Mouse (Mus musculus): ENCODE measurements around the gene Dnal1. TPM values are rescaled to one million over a fixed set of nuclear protein-coding genes. Genes with fewer than 3 reads are reported as not detected.
A peak's percentile ranks its signal among the peaks of the same experiment; 100 is the strongest.

Dnal1 gene
- polyA plus RNA-seq, 1 experiment from 2014 or later = 3.3 TPM

DNA sequence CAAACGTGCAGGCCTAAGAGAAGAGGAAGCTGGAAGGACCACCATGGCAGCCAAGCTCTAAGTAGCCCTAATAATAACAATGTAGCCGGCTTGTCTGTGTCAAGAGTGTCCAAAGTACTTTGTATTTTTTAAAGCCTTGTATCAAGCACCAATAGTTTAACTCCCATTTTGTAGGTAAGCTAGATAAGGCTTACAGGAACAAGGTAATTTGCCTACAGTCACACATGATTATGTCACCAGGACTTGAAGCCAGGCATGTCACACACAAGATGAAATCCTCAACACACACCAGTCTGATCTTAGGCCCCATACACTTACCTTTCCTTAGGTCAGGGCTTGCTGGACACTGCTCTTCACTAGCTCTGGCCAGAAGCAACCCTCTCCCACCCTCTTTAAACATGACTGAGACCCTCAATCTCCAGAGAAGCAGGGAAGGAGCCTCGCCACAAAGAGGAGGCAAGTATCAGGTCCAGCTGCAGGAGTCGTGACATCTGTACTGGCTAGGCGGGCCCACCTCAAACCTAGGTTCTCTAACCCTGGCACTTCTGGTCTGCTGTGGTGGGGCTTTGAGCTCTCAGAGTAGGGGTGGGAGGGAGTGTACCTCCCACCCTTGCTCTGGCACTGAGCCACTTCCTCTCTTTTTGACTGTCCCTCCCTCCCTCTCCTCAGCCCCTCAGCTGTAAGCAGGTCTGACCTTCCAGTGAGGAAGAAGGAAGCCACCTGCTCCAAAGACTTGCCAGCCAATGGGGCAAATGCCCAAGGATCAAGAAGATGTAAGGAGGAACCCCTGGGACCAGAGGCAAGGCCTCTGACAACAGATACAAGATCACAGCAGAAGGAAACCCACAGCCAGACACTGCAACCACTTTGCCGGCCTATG lies 63.0 kb downstream of the Dnal1 start:
- Histone ChIP-seq H3K27me3 (no peaks in the 10 kb centered on the region), H3K4me2 (peak overlapping the region; percentile 79), H3K4me3 (no peak overlapping the region), H3K9me3 (replicated peaks) (no peaks in the 10 kb centered on the region), H3K27ac (peak overlapping the region; percentile 94), H3K4me1 (replicated peaks) (peaks cover 88% of the 10 kb centered on the region), H3K9ac (no peak overlapping the region), H3K36me3 (peaks cover 19% of the 10 kb centered on the region)
- 45% methylated on average over 6 of the region's 6 CpGs for WGBS
- ATAC-seq (replicated peaks; ENCODE audit: insufficient number of reproducible peaks, insufficient read depth, low FRiP score, low read depth) = no peak

GRCm38 (mm10) chr12:84178052-84178451 lies 63.9 kb downstream of the Dnal1 start:
- peaks cover 91% of the 10 kb centered on the region for H3K4me1 ChIP-seq (replicated peaks)
- H3K36me3 ChIP-seq = peaks cover 10% of the 10 kb centered on the region
- no peak overlapping the region for H3K9ac ChIP-seq
- no peak for ATAC-seq (replicated peaks; ENCODE audit: insufficient number of reproducible peaks, insufficient read depth, low FRiP score, low read depth)
- no peak overlapping the region for H3K27ac ChIP-seq
- no peak overlapping the region for H3K4me2 ChIP-seq
- H3K9me3 ChIP-seq (replicated peaks) = no peaks in the 10 kb centered on the region
- no peaks in the 10 kb centered on the region for H3K27me3 ChIP-seq
- 70% methylated on average over 1 of the region's 1 CpGs for WGBS
- no peak overlapping the region for H3K4me3 ChIP-seq

- Histone ChIP-seq H3K4me2 (no peak overlapping the region), H3K4me3 (no peak overlapping the region), H3K9me3 (replicated peaks) (no peaks in the 10 kb centered on the region), H3K36me3 (peaks cover 2% of the 10 kb centered on the region), H3K27ac (no peak overlapping the region), H3K4me1 (replicated peaks) (peaks cover 85% of the 10 kb centered on the region), H3K27me3 (no peaks in the 10 kb centered on the region), H3K9ac (no peak overlapping the region)
- WGBS = 62% methylated on average over 10 of the region's 10 CpGs
- no peak for ATAC-seq (replicated peaks; ENCODE audit: insufficient number of reproducible peaks, insufficient read depth, low FRiP score, low read depth)
Observed at GRCm38 (mm10) chr12:84178652-84179445, 64.7 kb downstream of the Dnal1 start.

DNA sequence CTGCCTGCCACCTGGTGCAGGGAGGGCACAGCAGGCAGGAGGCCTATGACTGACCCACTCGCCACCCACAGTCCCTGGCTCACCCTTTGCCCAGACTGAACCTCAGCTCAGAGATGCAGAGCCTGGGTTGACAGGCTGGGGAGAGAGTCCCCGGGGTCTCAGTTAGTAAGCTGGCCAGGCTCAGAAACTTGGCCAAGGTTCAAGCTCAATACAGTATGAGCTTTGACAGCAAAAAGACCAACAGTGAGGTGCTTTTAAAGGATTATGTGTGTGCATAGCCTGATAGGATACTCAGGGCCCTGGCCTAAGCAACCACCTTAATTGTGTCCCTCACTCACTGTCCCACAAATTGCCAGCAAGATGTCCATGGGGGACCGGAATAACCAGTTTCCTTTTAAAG lies 65.9 kb downstream of the Dnal1 start:
- ATAC-seq (replicated peaks; ENCODE audit: insufficient number of reproducible peaks, insufficient read depth, low FRiP score, low read depth) = no peak
- no peaks in the 10 kb centered on the region for H3K36me3 ChIP-seq
- H3K9me3 ChIP-seq (replicated peaks) = no peaks in the 10 kb centered on the region
- H3K4me2 ChIP-seq = peak overlapping the region; percentile 28; the same call in 1 of the 2 replicates
- H3K4me3 ChIP-seq = no peak overlapping the region
- H3K4me1 ChIP-seq (replicated peaks) = peaks cover 78% of the 10 kb centered on the region
- H3K27me3 ChIP-seq = no peaks in the 10 kb centered on the region
- H3K9ac ChIP-seq = no peak overlapping the region
- peak overlapping the region; percentile 75 for H3K27ac ChIP-seq
- WGBS = 44% methylated on average over 3 of the region's 3 CpGs

- no peaks in the 10 kb centered on the region for H3K27me3 ChIP-seq
- peaks cover 78% of the 10 kb centered on the region for H3K4me1 ChIP-seq (replicated peaks)
- peak overlapping the region; percentile 75 for H3K27ac ChIP-seq
- H3K4me3 ChIP-seq = no peak overlapping the region
- no peaks in the 10 kb centered on the region for H3K9me3 ChIP-seq (replicated peaks)
- ATAC-seq (replicated peaks; ENCODE audit: insufficient number of reproducible peaks, insufficient read depth, low FRiP score, low read depth) = peak; percentile 92
- 13% methylated on average over 8 of the region's 8 CpGs for WGBS
- H3K9ac ChIP-seq = 0 out of 2 replicates have a peak overlapping the region, but pooled peaks have one; percentile 15
- H3K36me3 ChIP-seq = no peaks in the 10 kb centered on the region
- H3K4me2 ChIP-seq = peak overlapping the region; percentile 28
Observed at GRCm38 (mm10) chr12:84180701-84181435, 66.7 kb downstream of the Dnal1 start.

DNA sequence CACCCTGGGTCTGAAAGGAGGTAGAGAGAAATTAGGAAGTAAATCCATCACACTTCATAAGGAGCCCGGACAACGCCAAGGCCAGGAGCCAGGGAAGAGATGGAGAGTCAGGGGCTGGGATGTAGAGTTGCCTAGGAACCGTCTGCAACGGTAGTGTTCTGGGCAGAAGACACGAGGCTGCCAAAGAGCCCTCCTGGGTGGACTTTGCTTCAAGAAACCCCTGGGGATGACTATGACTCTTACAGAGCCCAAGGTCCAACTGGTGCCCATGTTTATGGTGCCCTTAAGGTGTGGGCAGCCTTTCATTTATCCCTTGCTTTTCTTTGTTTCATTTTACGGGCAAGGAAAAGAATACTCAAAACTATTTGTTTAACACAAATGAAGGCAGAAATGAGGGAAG lies 67.8 kb downstream of the Dnal1 start:
- WGBS = 73% methylated on average over 6 of the region's 6 CpGs
- Histone ChIP-seq H3K36me3 (no peaks in the 10 kb centered on the region), H3K27ac (peak overlapping the region; percentile 75; the same call in 1 of the 2 replicates), H3K4me2 (peak overlapping the region; percentile 28; the same call in 1 of the 2 replicates), H3K9ac (no peak overlapping the region), H3K4me1 (replicated peaks) (peaks cover 78% of the 10 kb centered on the region), H3K4me3 (no peak overlapping the region), H3K27me3 (no peaks in the 10 kb centered on the region), H3K9me3 (replicated peaks) (no peaks in the 10 kb centered on the region)
- ATAC-seq (replicated peaks; ENCODE audit: insufficient number of reproducible peaks, insufficient read depth, low FRiP score, low read depth) = no peak

GRCm38 (mm10) chr12:84184979-84185378 lies 70.8 kb downstream of the Dnal1 start:
- 60% methylated on average over 5 of the region's 5 CpGs for WGBS
- no peak overlapping the region for H3K4me3 ChIP-seq

GRCm38 (mm10) chr12:84185547-84185946 lies 71.4 kb downstream of the Dnal1 start:
- no peak for ATAC-seq (replicated peaks; ENCODE audit: insufficient number of reproducible peaks, insufficient read depth, low FRiP score, low read depth)
- Histone ChIP-seq H3K27me3 (no peaks in the 10 kb centered on the region), H3K9ac (no peak overlapping the region), H3K27ac (peak overlapping the region; percentile 81), H3K36me3 (no peaks in the 10 kb centered on the region), H3K4me3 (no peak overlapping the region), H3K4me1 (replicated peaks) (peaks cover 79% of the 10 kb centered on the region), H3K4me2 (no peak overlapping the region), H3K9me3 (replicated peaks) (no peaks in the 10 kb centered on the region)
- 48% methylated on average over 6 of the region's 6 CpGs for WGBS

More at GRCm38 (mm10) chr12:84184979-84185378, 70.8 kb downstream of the Dnal1 start:
- H3K36me3 ChIP-seq = no peaks in the 10 kb centered on the region
- peak overlapping the region; percentile 81; the same call in 1 of the 2 replicates for H3K27ac ChIP-seq
- H3K27me3 ChIP-seq = no peaks in the 10 kb centered on the region
- ATAC-seq (replicated peaks; ENCODE audit: insufficient number of reproducible peaks, insufficient read depth, low FRiP score, low read depth) = no peak
- H3K4me2 ChIP-seq = no peak overlapping the region
- H3K9ac ChIP-seq = no peak overlapping the region
- H3K9me3 ChIP-seq (replicated peaks) = no peaks in the 10 kb centered on the region
- peaks cover 79% of the 10 kb centered on the region for H3K4me1 ChIP-seq (replicated peaks)

- WGBS = 79% methylated on average over 3 of the region's 3 CpGs
Observed at GRCm38 (mm10) chr12:84186536-84186935, 72.4 kb downstream of the Dnal1 start.

DNA sequence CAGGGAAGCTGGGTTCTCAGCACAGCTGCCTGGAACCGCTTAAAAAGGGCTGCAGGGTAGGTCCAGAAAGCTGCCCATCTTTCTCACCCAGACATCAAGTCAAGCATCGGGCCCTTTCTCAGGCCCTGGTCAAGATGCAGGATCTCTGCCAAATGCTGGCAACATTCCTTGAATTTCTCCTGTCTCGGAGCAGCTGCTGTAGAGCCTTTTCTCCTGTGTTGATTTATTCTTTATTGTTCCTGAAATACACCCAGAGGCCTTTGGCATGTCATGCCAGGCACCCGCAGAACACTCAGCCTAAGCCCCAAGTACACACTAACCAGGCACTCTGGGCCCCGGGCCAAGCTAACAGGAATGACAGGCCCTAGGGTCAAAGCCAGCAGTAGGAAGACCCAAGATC lies 72.8 kb downstream of the Dnal1 start:
- no peak overlapping the region for H3K4me2 ChIP-seq
- WGBS = 31% methylated on average over 5 of the region's 5 CpGs

More at GRCm38 (mm10) chr12:84186536-84186935, 72.4 kb downstream of the Dnal1 start:
- H3K4me1 ChIP-seq (replicated peaks) = peaks cover 79% of the 10 kb centered on the region
- H3K9ac ChIP-seq = no peak overlapping the region
- H3K9me3 ChIP-seq (replicated peaks) = no peaks in the 10 kb centered on the region
- no peak overlapping the region for H3K4me2 ChIP-seq
- no peaks in the 10 kb centered on the region for H3K27me3 ChIP-seq
- H3K4me3 ChIP-seq = no peak overlapping the region
- H3K27ac ChIP-seq = peak overlapping the region; percentile 81
- H3K36me3 ChIP-seq = no peaks in the 10 kb centered on the region
- no peak for ATAC-seq (replicated peaks; ENCODE audit: insufficient number of reproducible peaks, insufficient read depth, low FRiP score, low read depth)

More for the DNA sequence above, 72.8 kb downstream of the Dnal1 start:
- H3K9me3 ChIP-seq (replicated peaks) = no peaks in the 10 kb centered on the region
- peaks cover 79% of the 10 kb centered on the region for H3K4me1 ChIP-seq (replicated peaks)
- H3K9ac ChIP-seq = no peak overlapping the region
- H3K27ac ChIP-seq = peak overlapping the region; percentile 81
- H3K4me3 ChIP-seq = no peak overlapping the region
- no peak; the same call in 1 of the 2 replicates for ATAC-seq (replicated peaks; ENCODE audit: insufficient number of reproducible peaks, insufficient read depth, low FRiP score, low read depth)
- H3K36me3 ChIP-seq = no peaks in the 10 kb centered on the region
- no peaks in the 10 kb centered on the region for H3K27me3 ChIP-seq

Measured in heart, embryonic 15.5 days (tissue).